Mouse (Mus musculus) layer of hippocampus, adult 9-10 months (tissue): ENCODE results near the gene Diaph3.
"Not testable (repeated sequence)": the region's sequence is repeated elsewhere in the genome, so short reads cannot be mapped to it uniquely, and the experiment has no call there.

Experiments used
- DNase-seq: peaks from one replicate; pipeline ENCODE4 v3.0.0; 2022; ENCODE audit warnings: low spot score

Gene Diaph3

GRCm38 (mm10) chr14:86738916-86739315, 402.1 kb downstream of the Diaph3 start:
- no peak for DNase-seq

GRCm38 (mm10) chr14:86736646-86737045, 404.4 kb downstream of the Diaph3 start:
- no peak for DNase-seq

- no peak for DNase-seq
These were observed 409.7 kb downstream of the Diaph3 start for GRCm38 (mm10) chr14:86731300-86731699.

- no peak for DNase-seq
These were observed 411.4 kb downstream of the Diaph3 start for GRCm38 (mm10) chr14:86729617-86730098.

GRCm38 (mm10) chr14:86727538-86728045, 413.4 kb downstream of the Diaph3 start:
- DNase-seq = no peak

GRCm38 (mm10) chr14:86721768-86722167, 419.3 kb downstream of the Diaph3 start:
- DNase-seq = no peak

- DNase-seq = no peak
These were observed 420.0 kb downstream of the Diaph3 start for GRCm38 (mm10) chr14:86721082-86721481.

GRCm38 (mm10) chr14:86720408-86720807, 420.6 kb downstream of the Diaph3 start:
- not testable (repeated sequence) for DNase-seq

GRCm38 (mm10) chr14:86714088-86714690, 426.8 kb downstream of the Diaph3 start:
- no peak for DNase-seq

- DNase-seq = no peak
These were observed 437.0 kb downstream of the Diaph3 start for GRCm38 (mm10) chr14:86704080-86704479.

GRCm38 (mm10) chr14:86701145-86701544, 439.9 kb downstream of the Diaph3 start:
- no peak for DNase-seq

GRCm38 (mm10) chr14:86697887-86698286, 443.1 kb downstream of the Diaph3 start:
- no peak for DNase-seq

- DNase-seq = no peak
These were observed 448.3 kb downstream of the Diaph3 start for GRCm38 (mm10) chr14:86692714-86693113.

GRCm38 (mm10) chr14:86691298-86691697, 449.7 kb downstream of the Diaph3 start:
- DNase-seq = no peak

GRCm38 (mm10) chr14:86684585-86685503, 456.2 kb downstream of the Diaph3 start:
- no peak for DNase-seq

- no peak for DNase-seq
These were observed 459.1 kb downstream of the Diaph3 start for GRCm38 (mm10) chr14:86681951-86682350.

GRCm38 (mm10) chr14:86678992-86679391, 462.0 kb downstream of the Diaph3 start:
- no peak for DNase-seq

GRCm38 (mm10) chr14:86678179-86678780, 462.8 kb downstream of the Diaph3 start:
- DNase-seq = no peak

GRCm38 (mm10) chr14:86677015-86677414, 464.0 kb downstream of the Diaph3 start:
- no peak for DNase-seq

GRCm38 (mm10) chr14:86675314-86675713, 465.7 kb downstream of the Diaph3 start:
- DNase-seq = no peak

GRCm38 (mm10) chr14:86662846-86663245, 478.2 kb downstream of the Diaph3 start:
- no peak for DNase-seq

- DNase-seq = no peak
These were observed 480.5 kb downstream of the Diaph3 start for GRCm38 (mm10) chr14:86660556-86660955.
